Mouse (Mus musculus) brain, embryonic 14.5 days (tissue): Measurements from ENCODE around the gene Gm49776.
A peak's percentile ranks its signal among the peaks of the same experiment; 100 is the strongest.

ENCODE experiments used
- CTCF ChIP-seq: fragments of 200-500 bp; IDR thresholded peaks from 2 replicates; pipeline ENCODE4 v1.5.1; 2012; ENCODE audit warnings: inconsistent platforms, mild to moderate bottlenecking, moderate library complexity, borderline replicate concordance; ENCODE audit not compliant: insufficient read depth, insufficient read length; ENCODE audit errors: extremely low read depth
- POLR2A ChIP-seq: fragments of 200-500 bp; IDR thresholded peaks from 2 replicates; pipeline ENCODE4 v1.6.1; 2012; ENCODE audit warnings: mild to moderate bottlenecking, inconsistent platforms, borderline replicate concordance; ENCODE audit not compliant: poor library complexity, insufficient read depth, insufficient read length, severe bottlenecking; ENCODE audit errors: extremely low read depth

DNA sequence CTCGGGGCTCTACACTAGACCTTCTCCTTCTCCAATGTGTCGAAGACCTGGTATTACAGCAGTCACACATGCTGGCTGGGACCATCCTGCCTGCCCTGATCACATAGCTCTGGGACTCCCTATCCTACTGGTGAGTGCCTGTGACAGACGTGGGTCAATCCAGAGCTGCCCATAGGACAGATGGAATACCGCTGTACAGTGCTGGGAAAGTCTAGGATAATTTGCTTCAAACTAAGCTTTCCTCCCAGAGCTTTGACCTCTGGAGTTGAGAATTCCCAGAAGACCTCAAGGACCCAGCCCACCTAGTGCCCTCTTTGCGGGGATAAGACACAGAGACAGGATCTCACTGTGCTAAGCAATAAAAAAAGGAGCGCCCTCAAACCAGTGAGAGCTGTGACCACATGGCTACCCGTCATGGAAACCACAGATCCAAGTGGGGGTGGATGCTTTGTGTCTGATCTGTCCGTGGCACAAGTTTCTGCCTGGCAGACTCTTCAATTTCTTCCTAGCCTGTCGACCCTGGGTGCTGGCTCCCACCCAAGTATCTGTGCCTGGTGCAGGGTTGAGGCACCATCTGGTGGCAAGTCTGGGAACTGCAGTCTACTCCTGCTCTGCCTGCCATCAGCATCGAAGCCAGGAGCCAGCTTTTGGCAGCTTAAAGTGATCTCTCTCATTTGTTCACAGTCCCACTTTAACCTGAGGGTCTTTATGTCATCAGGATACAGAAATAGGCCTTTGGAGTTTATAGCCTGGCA is 46.5 kb downstream of the Gm49776 start:
- TF ChIP-seq CTCF: peak; percentile 99
- no peak for TF ChIP-seq POLR2A
